Mouse (Mus musculus): ENCODE data around the gene Kcnk5. TPM values are rescaled to one million over a fixed set of nuclear protein-coding genes. Genes with fewer than 3 reads are reported as not detected.

Kcnk5 gene
- polyA plus RNA-seq, 1 experiment, result 1.6 TPM

DNA sequence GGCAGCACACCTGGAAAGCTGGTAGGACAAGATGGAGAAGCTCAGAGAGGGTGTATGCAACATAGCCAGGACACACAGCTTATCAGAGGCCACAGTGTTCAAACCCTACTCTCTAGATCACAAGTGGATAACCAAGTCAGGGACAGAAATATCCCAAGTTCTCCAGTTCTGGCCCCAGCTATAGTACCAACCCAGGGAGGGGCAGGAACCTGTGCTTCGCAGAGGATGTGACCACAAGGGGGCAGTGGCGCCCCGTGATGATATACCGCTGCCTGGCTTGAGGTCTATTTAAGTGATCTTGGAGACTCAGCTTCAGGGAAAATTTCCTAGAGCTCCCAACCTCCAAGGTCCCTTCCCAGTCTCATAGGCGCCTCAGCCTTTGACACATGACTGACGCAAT is 67.6 kb downstream of the Kcnk5 start:
- Histone ChIP-seq H3K27me3 (ENCODE audit: control insufficient read depth) (no peaks in the 10 kb centered on the region), H3K9me3 (ENCODE audit: control insufficient read depth, low read length) (no peaks in the 10 kb centered on the region), H3K36me3 (ENCODE audit: control insufficient read depth) (no peaks in the 10 kb centered on the region), H3K4me3 (replicated peaks) (no peak overlapping the region), H3K4me1 (ENCODE audit: control insufficient read depth) (no peaks in the 10 kb centered on the region; the same call in 1 of the 2 replicates)
- TF ChIP-seq GATA1 (IDR thresholded peaks at IDR 0.05; ENCODE audit: low read length) (no peak), TAL1 (IDR thresholded peaks at IDR 0.05; ENCODE audit: low read length) (no peak)

DNA sequence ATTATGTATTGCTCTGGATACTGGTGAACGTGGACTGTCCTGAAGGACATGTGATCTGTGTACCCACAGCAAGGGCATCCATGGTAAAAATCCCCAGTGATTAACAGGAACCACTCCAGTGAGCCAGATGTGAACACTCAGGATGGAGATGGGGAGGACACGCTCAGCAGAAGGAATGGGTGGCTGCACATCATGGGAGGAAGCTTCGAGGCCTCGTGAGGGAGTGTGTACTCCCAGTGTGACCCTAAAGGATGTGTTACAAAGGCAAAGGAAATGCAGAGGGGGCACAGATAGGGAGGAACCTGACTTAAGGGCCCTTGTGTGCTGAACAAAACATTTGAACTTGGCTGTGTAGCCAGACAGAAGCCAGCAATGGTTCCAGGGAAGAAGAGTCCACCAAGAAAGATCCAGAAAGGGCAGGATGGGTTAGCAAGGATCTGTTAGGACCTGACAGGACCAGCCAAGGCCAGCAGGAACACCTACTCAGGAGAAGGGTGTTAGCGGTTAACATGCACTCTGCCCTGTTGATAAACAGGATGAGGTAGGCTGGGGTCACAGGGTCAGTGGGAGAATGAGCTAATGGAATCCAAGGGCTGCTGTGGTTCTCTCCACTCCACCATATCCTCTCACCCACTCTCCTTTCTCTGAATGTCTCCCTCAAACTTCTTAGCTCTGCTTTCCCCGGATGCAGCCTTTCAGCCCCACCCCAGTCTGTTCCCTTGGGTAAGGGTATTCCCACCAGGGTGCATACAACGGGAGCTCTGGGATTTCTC is 68.2 kb downstream of the Kcnk5 start:
- TF ChIP-seq GATA1 (IDR thresholded peaks at IDR 0.05; ENCODE audit: low read length) (no peak), TAL1 (IDR thresholded peaks at IDR 0.05; ENCODE audit: low read length) (no peak)
- H3K9me3 ChIP-seq (ENCODE audit: control insufficient read depth, low read length), result no peaks in the 10 kb centered on the region
- no peak overlapping the region for H3K4me3 ChIP-seq (replicated peaks)
- H3K4me1 ChIP-seq (ENCODE audit: control insufficient read depth), result no peaks in the 10 kb centered on the region; the same call in 1 of the 2 replicates
- H3K36me3 ChIP-seq (ENCODE audit: control insufficient read depth), result no peaks in the 10 kb centered on the region
- no peaks in the 10 kb centered on the region for H3K27me3 ChIP-seq (ENCODE audit: control insufficient read depth)

DNA sequence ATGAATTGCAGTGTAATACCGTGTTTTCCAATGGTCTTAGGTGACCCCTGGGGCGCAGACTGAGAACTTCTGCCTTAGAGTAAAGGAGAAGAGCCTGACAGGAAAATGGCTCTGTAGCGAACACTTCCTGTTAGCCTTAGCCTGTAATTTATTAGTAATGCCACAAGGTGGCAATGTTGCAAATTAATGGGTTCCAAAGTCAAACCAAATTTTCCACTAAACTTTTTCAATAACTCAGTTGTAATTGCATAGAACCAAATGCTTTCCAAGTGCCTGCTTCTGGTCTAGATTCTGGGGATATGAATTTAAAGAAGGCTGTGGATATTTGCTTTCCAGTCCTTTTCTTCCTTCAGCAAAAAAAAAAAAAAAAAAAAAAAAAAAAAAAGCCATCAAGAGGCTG is 69.4 kb downstream of the Kcnk5 start:
- H3K4me3 ChIP-seq (replicated peaks), result no peak overlapping the region
- H3K4me1 ChIP-seq (ENCODE audit: control insufficient read depth), result no peaks in the 10 kb centered on the region; the same call in 1 of the 2 replicates
- no peaks in the 10 kb centered on the region for H3K36me3 ChIP-seq (ENCODE audit: control insufficient read depth)
- H3K27me3 ChIP-seq (ENCODE audit: control insufficient read depth), result no peaks in the 10 kb centered on the region
- TF ChIP-seq TAL1 (IDR thresholded peaks at IDR 0.05; ENCODE audit: low read length) (no peak), GATA1 (IDR thresholded peaks at IDR 0.05; ENCODE audit: low read length) (no peak)
- no peaks in the 10 kb centered on the region for H3K9me3 ChIP-seq (ENCODE audit: control insufficient read depth, low read length)

DNA sequence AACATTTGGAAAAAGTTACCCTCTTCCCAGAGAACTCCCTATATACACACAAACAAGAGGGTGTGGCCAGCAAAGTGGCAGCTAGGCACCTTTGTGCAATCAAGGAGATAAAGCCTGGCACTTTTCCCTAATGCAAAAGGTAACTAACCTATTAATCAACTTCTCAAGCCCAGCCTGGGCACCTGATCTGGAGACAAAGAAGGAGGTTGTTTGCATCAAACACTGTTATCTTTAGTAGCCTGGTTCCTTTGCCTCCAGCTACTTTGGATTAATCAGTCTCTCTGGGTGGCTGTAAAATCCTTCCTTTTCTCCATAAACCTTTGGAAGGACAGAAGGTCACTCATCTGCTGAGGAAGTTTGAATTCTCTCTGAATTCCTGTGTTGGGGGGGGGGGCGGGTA is 70.7 kb downstream of the Kcnk5 start:
- TF ChIP-seq GATA1 (IDR thresholded peaks at IDR 0.05; ENCODE audit: low read length) (no peak), TAL1 (IDR thresholded peaks at IDR 0.05; ENCODE audit: low read length) (no peak)
- H3K36me3 ChIP-seq (ENCODE audit: control insufficient read depth), result no peaks in the 10 kb centered on the region
- H3K4me3 ChIP-seq (replicated peaks), result no peak overlapping the region
- no peaks in the 10 kb centered on the region for H3K27me3 ChIP-seq (ENCODE audit: control insufficient read depth)
- no peaks in the 10 kb centered on the region for H3K4me1 ChIP-seq (ENCODE audit: control insufficient read depth)
- no peaks in the 10 kb centered on the region for H3K9me3 ChIP-seq (ENCODE audit: control insufficient read depth, low read length)

DNA sequence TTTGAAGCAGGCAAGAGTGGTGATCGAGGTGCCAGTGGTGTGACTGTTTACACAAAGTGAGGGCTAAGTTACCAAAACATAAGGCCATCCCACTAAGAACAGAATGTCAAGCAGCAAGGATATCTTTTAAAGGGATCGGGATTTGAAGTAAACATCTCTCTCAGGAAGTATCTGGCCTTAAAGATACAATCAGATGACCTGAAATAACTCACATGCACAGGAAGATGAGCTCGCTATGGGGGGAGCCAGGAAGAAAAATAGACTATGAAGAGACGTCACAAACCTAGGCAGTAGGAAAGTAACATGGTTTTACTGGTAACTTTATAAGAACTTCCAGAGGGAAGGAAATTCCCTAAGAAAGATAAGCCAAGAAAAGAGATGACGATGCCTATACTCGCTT is 75.3 kb downstream of the Kcnk5 start:
- H3K27me3 ChIP-seq (ENCODE audit: control insufficient read depth), result no peaks in the 10 kb centered on the region
- no peaks in the 10 kb centered on the region for H3K9me3 ChIP-seq (ENCODE audit: control insufficient read depth, low read length)
- no peak for TF ChIP-seq TAL1 (IDR thresholded peaks at IDR 0.05; ENCODE audit: low read length)
- TF ChIP-seq GATA1 (IDR thresholded peaks at IDR 0.05; ENCODE audit: low read length), result no peak
- H3K4me3 ChIP-seq (replicated peaks), result no peak overlapping the region
- no peaks in the 10 kb centered on the region for H3K4me1 ChIP-seq (ENCODE audit: control insufficient read depth)
- no peaks in the 10 kb centered on the region for H3K36me3 ChIP-seq (ENCODE audit: control insufficient read depth)

DNA sequence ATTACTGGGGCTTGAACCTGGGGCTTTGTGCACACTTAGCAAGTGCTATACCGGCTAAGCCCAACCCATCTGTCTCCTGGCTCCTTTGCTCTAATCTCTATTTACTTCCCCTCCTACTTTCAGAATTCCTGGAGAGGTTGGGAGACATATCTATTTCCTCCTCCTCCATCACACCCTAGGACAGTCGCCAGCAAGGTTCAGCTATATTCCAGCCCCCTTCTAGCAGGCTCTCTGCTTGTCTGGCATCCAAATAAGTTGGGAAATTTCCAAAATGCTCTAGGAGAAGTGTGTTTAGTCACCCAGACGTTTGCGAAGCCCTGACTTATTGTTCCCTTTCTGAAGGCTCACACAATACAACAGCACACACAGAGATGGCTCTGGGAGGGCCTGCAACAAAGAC is 78.4 kb downstream of the Kcnk5 start:
- TF ChIP-seq GATA1 (IDR thresholded peaks at IDR 0.05; ENCODE audit: low read length), result no peak
- no peak for TF ChIP-seq TAL1 (IDR thresholded peaks at IDR 0.05; ENCODE audit: low read length)
- Histone ChIP-seq H3K9me3 (ENCODE audit: control insufficient read depth, low read length) (no peaks in the 10 kb centered on the region), H3K4me3 (replicated peaks) (no peak overlapping the region), H3K27me3 (ENCODE audit: control insufficient read depth) (no peaks in the 10 kb centered on the region), H3K4me1 (ENCODE audit: control insufficient read depth) (no peaks in the 10 kb centered on the region), H3K36me3 (ENCODE audit: control insufficient read depth) (no peaks in the 10 kb centered on the region)

DNA sequence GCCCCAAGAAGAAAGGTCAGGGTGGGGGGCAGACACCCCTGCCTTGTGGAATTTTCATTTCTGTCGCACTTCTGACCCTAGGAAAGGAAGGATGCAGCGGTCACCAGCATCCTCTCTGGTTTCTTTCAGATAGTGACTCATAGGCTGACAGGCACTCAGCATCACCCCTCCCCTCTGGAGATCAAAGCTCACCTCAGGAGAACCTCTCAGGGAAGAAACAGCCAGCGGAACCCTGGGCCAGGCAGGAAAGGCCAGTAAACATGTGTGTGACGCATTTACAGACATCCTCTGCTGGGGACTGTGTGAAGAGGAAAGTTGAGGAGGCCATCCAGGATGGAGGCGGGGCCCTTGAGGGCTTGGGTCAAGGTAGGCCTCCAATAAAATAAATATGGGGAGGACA is 83.5 kb downstream of the Kcnk5 start:
- Histone ChIP-seq H3K9me3 (ENCODE audit: control insufficient read depth, low read length) (no peaks in the 10 kb centered on the region), H3K4me1 (ENCODE audit: control insufficient read depth) (no peaks in the 10 kb centered on the region), H3K27me3 (ENCODE audit: control insufficient read depth) (no peaks in the 10 kb centered on the region), H3K4me3 (replicated peaks) (no peak overlapping the region), H3K36me3 (ENCODE audit: control insufficient read depth) (no peaks in the 10 kb centered on the region)
- TF ChIP-seq TAL1 (IDR thresholded peaks at IDR 0.05; ENCODE audit: low read length) (no peak), GATA1 (IDR thresholded peaks at IDR 0.05; ENCODE audit: low read length) (no peak)

DNA sequence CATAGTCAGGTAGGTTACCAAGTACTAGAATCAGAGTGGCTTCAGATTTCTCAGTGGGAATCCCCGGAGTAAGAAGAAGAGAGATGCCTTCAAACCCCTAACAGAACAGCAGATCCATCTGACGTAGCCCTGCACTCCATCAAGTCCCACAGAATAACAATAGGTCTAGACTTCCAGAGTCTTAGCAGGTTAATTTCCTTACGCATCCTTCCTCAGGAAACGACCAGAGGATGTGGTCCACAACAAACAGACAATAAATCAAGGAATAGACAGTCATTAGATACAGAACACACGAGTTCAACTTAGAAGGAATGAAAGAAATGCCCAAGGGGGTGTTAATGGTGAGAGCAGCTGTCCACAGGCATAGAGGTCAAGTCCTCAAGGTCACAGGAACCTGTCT is 86.7 kb downstream of the Kcnk5 start:
- no peaks in the 10 kb centered on the region for H3K27me3 ChIP-seq (ENCODE audit: control insufficient read depth)
- no peaks in the 10 kb centered on the region for H3K36me3 ChIP-seq (ENCODE audit: control insufficient read depth)
- no peak overlapping the region for H3K4me3 ChIP-seq (replicated peaks)
- no peak for TF ChIP-seq GATA1 (IDR thresholded peaks at IDR 0.05; ENCODE audit: low read length)
- no peak for TF ChIP-seq TAL1 (IDR thresholded peaks at IDR 0.05; ENCODE audit: low read length)
- no peaks in the 10 kb centered on the region for H3K4me1 ChIP-seq (ENCODE audit: control insufficient read depth)
- H3K9me3 ChIP-seq (ENCODE audit: control insufficient read depth, low read length), result no peaks in the 10 kb centered on the region

DNA sequence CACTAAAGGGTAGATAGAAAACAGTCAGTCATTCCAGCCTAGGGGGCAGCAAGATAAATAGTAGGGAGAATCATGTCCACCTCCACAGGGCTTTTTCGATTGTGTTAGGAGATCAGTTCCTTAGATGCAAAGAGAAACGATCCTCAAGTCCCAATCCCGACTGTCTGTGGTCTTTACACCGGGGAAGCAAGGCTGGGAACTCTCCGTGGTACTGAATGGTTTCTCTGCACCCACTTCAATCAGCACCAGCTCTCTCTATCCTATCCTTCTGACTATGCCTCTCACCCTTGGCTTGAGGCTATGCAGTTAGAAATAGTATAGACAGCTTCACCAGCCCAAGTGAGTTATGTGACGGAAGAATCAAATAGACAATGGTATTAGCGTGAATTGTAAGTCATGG is 88.1 kb downstream of the Kcnk5 start:
- H3K4me1 ChIP-seq (ENCODE audit: control insufficient read depth), result no peaks in the 10 kb centered on the region
- H3K4me3 ChIP-seq (replicated peaks), result no peak overlapping the region
- TF ChIP-seq GATA1 (IDR thresholded peaks at IDR 0.05; ENCODE audit: low read length) (no peak), TAL1 (IDR thresholded peaks at IDR 0.05; ENCODE audit: low read length) (no peak)
- no peaks in the 10 kb centered on the region for H3K36me3 ChIP-seq (ENCODE audit: control insufficient read depth)
- H3K27me3 ChIP-seq (ENCODE audit: control insufficient read depth), result no peaks in the 10 kb centered on the region
- H3K9me3 ChIP-seq (ENCODE audit: control insufficient read depth, low read length), result no peaks in the 10 kb centered on the region

Other genes starting within 250 kb of the Kcnk5 start
- gene Gng2, start 204.2 kb downstream of the Kcnk5 start, polyA plus RNA-seq (2012), result not detected in 2 replicates
- gene Saysd1, start 43.3 kb downstream of the Kcnk5 start, polyA plus RNA-seq (2012), result 0.13 and 0.26 TPM in 2 replicates
- gene Kcnk16, start 87.4 kb upstream of the Kcnk5 start, polyA plus RNA-seq (2012), result 0.03 and 0.05 TPM in 2 replicates
- 0.10 and 0.13 TPM in 2 replicates for gene Nudt13, start 112.9 kb upstream of the Kcnk5 start, polyA plus RNA-seq (2012)
- gene Ecd, start 166.3 kb upstream of the Kcnk5 start, polyA plus RNA-seq (2012), result 1.2 and 2.3 TPM in 2 replicates
- 1.1 TPM in 2 replicates for gene Fam149b, start 166.4 kb upstream of the Kcnk5 start, polyA plus RNA-seq (2012)
- 24.7 and 28.2 TPM in 2 replicates for gene Dnajc9, start 207.1 kb upstream of the Kcnk5 start, polyA plus RNA-seq (2012)
- gene Mrps16, start 211.8 kb upstream of the Kcnk5 start, polyA plus RNA-seq (2012), result 1.8 and 2.8 TPM in 2 replicates

All from erythroblast, embryonic 14.5 days (primary cell).